ENCODE assay signal across 5 mouse cellular contexts in genomic region chr2:134481174-134481573, GRCm38 (mm10).
"Had no signal": no experiment of that assay in that cellular context is flagged by ENCODE, and none has a peak within 500 bp of the region (broad histone marks: within the 10 kb centered on the region; RNA-seq: fewer than 3 reads in every experiment).

No protein-coding gene starts in this region.

- H3K4me2 ChIP-seq: neural tube, embryonic 12.5 days; neural tube, embryonic 13.5 days; neural tube, embryonic 15.5 days; stomach, embryonic 15.5 days had no signal

- H3K36me3 ChIP-seq: neural tube, embryonic 12.5 days; neural tube, embryonic 13.5 days; neural tube, embryonic 15.5 days; stomach, embryonic 15.5 days had no signal

- DNase-seq: thymus, adult 18-20 months had no signal

- H3K4me3 ChIP-seq: neural tube, embryonic 12.5 days; neural tube, embryonic 13.5 days; neural tube, embryonic 15.5 days; stomach, embryonic 15.5 days had no signal

- H3K27me3 ChIP-seq: neural tube, embryonic 12.5 days; neural tube, embryonic 13.5 days; neural tube, embryonic 15.5 days; stomach, embryonic 15.5 days had no signal
